Mouse (Mus musculus) cerebellum, adult 11 months (tissue): ENCODE data around the gene Heph.
"Not testable (repeated sequence)": the region's sequence is repeated elsewhere in the genome, so short reads cannot be mapped to it uniquely, and the experiment has no call there.

Source experiments
- DNase-seq: peaks from one replicate; pipeline ENCODE4 v3.0.0; 2022

Heph gene

DNA sequence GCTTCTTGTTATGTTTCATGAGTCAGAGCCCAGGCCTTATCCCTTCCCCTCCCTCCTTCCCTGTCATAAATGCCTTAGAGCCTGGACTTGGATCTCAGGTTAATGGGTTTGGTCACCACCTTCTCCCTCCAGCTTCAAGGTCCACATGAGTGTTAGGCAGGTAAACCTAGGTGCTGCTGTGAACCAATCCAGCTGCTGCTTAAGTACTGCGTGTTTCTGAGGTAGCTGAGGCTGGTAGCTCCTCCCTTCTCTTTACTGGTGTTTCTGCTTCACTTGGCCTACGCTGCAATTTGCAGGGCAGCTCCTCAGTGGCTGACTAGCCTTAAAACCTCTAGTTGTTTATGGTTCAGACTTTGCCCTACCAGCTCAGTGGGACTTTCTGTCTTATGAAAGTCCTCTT is at the start of gene Heph:
TSS of gene Heph (plus strand) at position 211 of the 400 bp plus-strand sequence.
- no peak for DNase-seq

DNA sequence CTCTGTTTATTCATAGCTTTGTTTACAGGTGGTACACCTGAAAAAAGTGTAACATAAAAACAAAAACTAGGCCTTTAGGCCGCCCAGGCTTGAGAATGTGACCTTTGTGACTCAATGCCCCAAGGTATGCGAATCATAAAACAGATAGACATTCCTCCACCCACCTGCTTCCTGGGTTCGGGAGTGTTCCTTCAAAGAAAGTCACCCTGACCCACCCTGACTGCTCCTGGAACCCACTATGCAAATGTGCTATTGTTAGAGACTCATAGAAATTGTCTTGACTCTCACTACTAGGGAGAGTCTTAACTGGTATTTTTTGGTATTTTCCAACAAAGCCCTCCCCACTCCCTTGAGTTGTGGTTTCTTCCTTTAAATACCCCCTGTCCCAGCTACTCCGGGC is 39.8 kb upstream of the Heph start:
- not testable (repeated sequence) for DNase-seq

- no peak for DNase-seq
These were observed 38.2 kb upstream of the Heph start for GRCm38 (mm10) chrX:96416970-96417369.

- no peak for DNase-seq
These were observed 37.4 kb upstream of the Heph start for GRCm38 (mm10) chrX:96417733-96418132.

GRCm38 (mm10) chrX:96419383-96419782 is 35.8 kb upstream of the Heph start:
- DNase-seq: no peak

DNA sequence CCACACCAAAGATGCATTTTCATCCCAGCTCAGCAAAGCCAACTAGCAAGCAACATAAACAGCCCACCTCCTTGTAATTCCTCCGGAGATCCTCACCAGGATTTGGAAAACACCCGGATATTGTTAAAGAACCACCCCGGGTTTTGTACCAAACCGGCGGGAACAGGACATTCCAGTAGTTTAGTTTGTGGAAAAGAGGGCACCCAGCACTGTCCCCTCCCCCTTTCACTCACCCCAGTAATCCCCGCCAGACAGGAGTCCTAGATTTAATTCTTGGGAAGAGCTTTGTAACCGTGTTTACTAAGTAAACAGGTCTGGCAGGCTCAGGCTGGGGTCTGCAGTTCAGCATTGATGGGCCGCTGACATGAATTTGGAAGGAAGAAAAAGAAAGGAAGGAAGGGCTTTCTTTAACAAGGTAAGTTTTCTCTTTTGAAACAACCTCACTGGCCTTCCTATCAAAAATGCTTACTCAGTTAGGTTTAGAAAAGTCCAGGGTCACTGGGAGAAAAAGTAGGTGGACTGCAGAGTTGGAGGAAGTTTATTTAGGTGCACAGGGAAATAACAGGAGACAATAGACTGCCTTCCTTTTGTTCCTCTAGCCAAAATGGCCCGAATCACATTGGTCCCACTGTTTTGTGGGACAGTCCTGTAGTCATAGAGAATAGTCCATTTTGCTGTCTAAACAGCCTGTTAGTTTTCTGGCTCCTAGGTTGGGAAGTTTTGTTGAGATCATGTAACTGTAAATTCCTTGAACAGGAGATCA is 1.2 kb downstream of the Heph start, which contains the start of gene Hsf3:
TSS of gene Hsf3 (minus strand) at position 94 of the 763 bp plus-strand sequence.
- DNase-seq: no peak

DNA sequence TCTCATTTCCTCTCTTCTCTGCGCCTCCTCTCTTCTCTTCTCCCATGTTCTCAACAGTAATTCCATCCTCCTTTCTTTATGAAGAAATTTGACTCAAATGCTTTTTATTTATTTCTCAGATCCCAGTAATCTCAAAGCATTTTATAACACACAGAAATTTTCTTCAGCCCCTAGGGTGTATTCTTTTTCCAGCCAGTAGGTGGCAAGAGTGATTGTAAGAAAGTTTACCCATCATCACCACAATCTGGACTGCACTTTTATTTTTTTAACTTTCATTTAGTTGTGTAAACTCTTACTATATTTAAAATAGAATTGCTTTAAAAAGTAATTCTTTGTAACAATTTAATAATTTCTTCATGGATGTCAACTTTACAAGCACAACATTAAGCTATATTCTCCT is 46.4 kb downstream of the Heph start:
- DNase-seq: no peak
